Mouse (Mus musculus) kidney, embryonic 14.5 days (tissue): ENCODE data around the gene Tpm3. TPM values are rescaled to one million over a fixed set of nuclear protein-coding genes. Genes with fewer than 3 reads are reported as not detected.

ENCODE experiments used
- ATAC-seq: fragments of 200-750 bp; cut with Nextera tagmentation; 2 replicates; pipeline ENCODE4 v1.8.0; 2017; ENCODE audit warnings: moderate number of reproducible peaks, mild to moderate bottlenecking, moderate TSS enrichment, moderate library complexity; ENCODE audit not compliant: low FRiP score, low TSS enrichment
- H3K27ac ChIP-seq: fragments of 300-500 bp; sonication (generic); 2 replicates; pipeline ENCODE4 v1.5.1; 2014; ENCODE audit warnings: low read depth, mild to moderate bottlenecking, low read length, moderate library complexity, mixed read lengths
- H3K27me3 ChIP-seq: fragments of 300-500 bp; sonication (generic); 2 replicates; pipeline ENCODE4 v1.6.1; 2014; ENCODE audit warnings: mild to moderate bottlenecking, low read length; ENCODE audit not compliant: control insufficient read depth, insufficient read depth
- H3K36me3 ChIP-seq: fragments of 300-500 bp; sonication (generic); 2 replicates; pipeline ENCODE4 v1.6.1; 2014; ENCODE audit warnings: low read length, mixed read lengths; ENCODE audit not compliant: control insufficient read depth, insufficient read depth
- H3K4me1 ChIP-seq: fragments of 300-500 bp; sonication (generic); 2 replicates; pipeline ENCODE4 v1.6.1; 2014; ENCODE audit warnings: low read length, mixed read lengths; ENCODE audit not compliant: control insufficient read depth, insufficient read depth
- H3K4me2 ChIP-seq: fragments of 300-500 bp; sonication (generic); replicated peaks from 2 replicates; pipeline ENCODE4 v1.6.1; 2014; ENCODE audit warnings: low read depth, mild to moderate bottlenecking, low read length
- H3K4me3 ChIP-seq: fragments of 300-500 bp; sonication (generic); 2 replicates; pipeline ENCODE4 v1.5.1; 2014; ENCODE audit warnings: mild to moderate bottlenecking, low read length
- H3K9ac ChIP-seq: fragments of 300-500 bp; sonication (generic); 2 replicates; pipeline ENCODE4 v1.6.1; 2014; ENCODE audit warnings: low read depth, mild to moderate bottlenecking, low read length, moderate library complexity
- H3K9me3 ChIP-seq: fragments of 300-500 bp; sonication (generic); 2 replicates; pipeline ENCODE4 v1.6.1; 2016; ENCODE audit warnings: low read length; ENCODE audit not compliant: control insufficient read depth
- WGBS: fragments of 180-500 bp; shearing (Covaris S2); extraction: QIAGEN DNeasy Blood & Tissue Kit; methylation state at CpG from one replicate; pipeline ENCODE4 v1.1.7; 2014; 5-methylcytosine and 5-hydroxymethylcytosine counted together
- polyA plus RNA-seq: library from polyadenylated mRNA; unstranded; fragments of >200 nt; fragmentation: Nextera tagmentation; extraction: Ambion mirVana; gene quantifications from 2 replicates; pipeline ENCODE4 v1.2.1, GENCODE M21; 2014

Tpm3 gene
- polyA plus RNA-seq, 1 experiment from 2014 or later, result 579 TPM

GRCm38 (mm10) chr3:90094453-90094852 lies 22.0 kb downstream of the Tpm3 start:
- Histone ChIP-seq H3K4me3 (no peak overlapping the region), H3K36me3 (peaks cover 78% of the 10 kb centered on the region), H3K4me2 (no peak overlapping the region), H3K27ac (no peak overlapping the region), H3K27me3 (no peaks in the 10 kb centered on the region), H3K9ac (no peak overlapping the region), H3K9me3 (no peaks in the 10 kb centered on the region), H3K4me1 (no peaks in the 10 kb centered on the region)
- 92% methylated on average over 3 of the region's 3 CpGs for WGBS
- ATAC-seq, result no peak

- Histone ChIP-seq H3K27ac (no peak overlapping the region; the same call in 1 of the 2 replicates), H3K4me2 (no peak overlapping the region), H3K27me3 (no peaks in the 10 kb centered on the region), H3K4me1 (no peaks in the 10 kb centered on the region), H3K4me3 (no peak overlapping the region), H3K9me3 (no peaks in the 10 kb centered on the region), H3K9ac (no peak overlapping the region), H3K36me3 (peaks cover 52% of the 10 kb centered on the region)
- 81% methylated on average over 5 of the region's 5 CpGs for WGBS
- ATAC-seq, result no peak
Observed at GRCm38 (mm10) chr3:90097928-90098327, 25.5 kb downstream of the Tpm3 start.

- no peak overlapping the region for H3K4me3 ChIP-seq
- no peak for ATAC-seq
- no peak overlapping the region for H3K9ac ChIP-seq
- H3K4me2 ChIP-seq, result no peak overlapping the region
- WGBS, result 97% methylated on average over 3 of the region's 3 CpGs
- no peaks in the 10 kb centered on the region for H3K4me1 ChIP-seq
- peaks cover 26% of the 10 kb centered on the region for H3K36me3 ChIP-seq
- H3K27me3 ChIP-seq, result no peaks in the 10 kb centered on the region
- H3K9me3 ChIP-seq, result no peaks in the 10 kb centered on the region; the same call in 1 of the 2 replicates
- H3K27ac ChIP-seq, result no peak overlapping the region
Observed at GRCm38 (mm10) chr3:90101010-90101409, 28.6 kb downstream of the Tpm3 start.

- Histone ChIP-seq H3K4me2 (no peak overlapping the region), H3K36me3 (peaks cover 22% of the 10 kb centered on the region), H3K9ac (no peak overlapping the region), H3K4me1 (no peaks in the 10 kb centered on the region), H3K27me3 (no peaks in the 10 kb centered on the region), H3K4me3 (no peak overlapping the region), H3K9me3 (no peaks in the 10 kb centered on the region; the same call in 1 of the 2 replicates), H3K27ac (no peak overlapping the region)
- ATAC-seq, result no peak
- WGBS, result 90% methylated on average over 2 of the region's 2 CpGs
Observed at GRCm38 (mm10) chr3:90101673-90102072, 29.2 kb downstream of the Tpm3 start.

- H3K4me1 ChIP-seq, result no peaks in the 10 kb centered on the region
- H3K27ac ChIP-seq, result no peak overlapping the region
- no peaks in the 10 kb centered on the region; the same call in 1 of the 2 replicates for H3K9me3 ChIP-seq
- H3K36me3 ChIP-seq, result peaks cover 22% of the 10 kb centered on the region
- no peak overlapping the region for H3K9ac ChIP-seq
- H3K4me3 ChIP-seq, result no peak overlapping the region
- WGBS, result 56% methylated on average over 2 of the region's 2 CpGs
- ATAC-seq, result no peak
- no peak overlapping the region for H3K4me2 ChIP-seq
- H3K27me3 ChIP-seq, result no peaks in the 10 kb centered on the region
Observed at GRCm38 (mm10) chr3:90102239-90102638, 29.8 kb downstream of the Tpm3 start.

GRCm38 (mm10) chr3:90103176-90103575 lies 30.7 kb downstream of the Tpm3 start:
- Histone ChIP-seq H3K4me3 (no peak overlapping the region), H3K27ac (no peak overlapping the region)

GRCm38 (mm10) chr3:90103938-90104337 lies 31.5 kb downstream of the Tpm3 start, which contains the start of gene Nup210l:
TSS of gene Nup210l (plus strand) at chr3:90104132.
- H3K27ac ChIP-seq, result no peak within 1 kb of the TSS
- 87% methylated on average over 13 of the region's 13 CpGs for WGBS
- H3K27me3 ChIP-seq, result no peaks in the 10 kb centered on the region
- no peak within 1 kb of the TSS for H3K4me2 ChIP-seq
- H3K36me3 ChIP-seq, result peaks cover 12% of the 10 kb centered on the region
- H3K9ac ChIP-seq, result no peak within 1 kb of the TSS
- no peaks in the 10 kb centered on the region; the same call in 1 of the 2 replicates for H3K9me3 ChIP-seq
- no peak within 1 kb of the TSS for H3K4me3 ChIP-seq
- ATAC-seq, result no peak
- H3K4me1 ChIP-seq, result no peaks in the 10 kb centered on the region

More at GRCm38 (mm10) chr3:90103176-90103575, 30.7 kb downstream of the Tpm3 start:
- no peaks in the 10 kb centered on the region; the same call in 1 of the 2 replicates for H3K9me3 ChIP-seq
- H3K4me2 ChIP-seq, result no peak overlapping the region
- H3K36me3 ChIP-seq, result peaks cover 19% of the 10 kb centered on the region
- no peaks in the 10 kb centered on the region for H3K4me1 ChIP-seq
- no peaks in the 10 kb centered on the region for H3K27me3 ChIP-seq
- no peak overlapping the region for H3K9ac ChIP-seq
- ATAC-seq, result no peak
- 54% methylated on average over 2 of the region's 2 CpGs for WGBS

GRCm38 (mm10) chr3:90111706-90112105 lies 39.3 kb downstream of the Tpm3 start:
- WGBS, result 89% methylated on average over 2 of the region's 2 CpGs
- Histone ChIP-seq H3K4me3 (no peak overlapping the region), H3K36me3 (no peaks in the 10 kb centered on the region), H3K9ac (no peak overlapping the region), H3K4me2 (no peak overlapping the region), H3K9me3 (no peaks in the 10 kb centered on the region), H3K27ac (no peak overlapping the region), H3K4me1 (no peaks in the 10 kb centered on the region), H3K27me3 (no peaks in the 10 kb centered on the region)
- ATAC-seq, result no peak

- Histone ChIP-seq H3K36me3 (no peaks in the 10 kb centered on the region), H3K27me3 (no peaks in the 10 kb centered on the region), H3K4me2 (no peak overlapping the region), H3K4me3 (no peak overlapping the region), H3K27ac (no peak overlapping the region), H3K4me1 (no peaks in the 10 kb centered on the region), H3K9ac (no peak overlapping the region), H3K9me3 (no peaks in the 10 kb centered on the region)
- no peak for ATAC-seq
- WGBS, result 83% methylated on average over 2 of the region's 2 CpGs
Observed at GRCm38 (mm10) chr3:90114342-90114741, 41.9 kb downstream of the Tpm3 start.
